Mouse (Mus musculus) layer of hippocampus, adult 9-11 months (tissue): ENCODE measurements around the gene Vmp1.

ENCODE experiments used
- DNase-seq: peaks from one replicate; pipeline ENCODE4 v3.0.0; 2022

Gene Vmp1

DNA sequence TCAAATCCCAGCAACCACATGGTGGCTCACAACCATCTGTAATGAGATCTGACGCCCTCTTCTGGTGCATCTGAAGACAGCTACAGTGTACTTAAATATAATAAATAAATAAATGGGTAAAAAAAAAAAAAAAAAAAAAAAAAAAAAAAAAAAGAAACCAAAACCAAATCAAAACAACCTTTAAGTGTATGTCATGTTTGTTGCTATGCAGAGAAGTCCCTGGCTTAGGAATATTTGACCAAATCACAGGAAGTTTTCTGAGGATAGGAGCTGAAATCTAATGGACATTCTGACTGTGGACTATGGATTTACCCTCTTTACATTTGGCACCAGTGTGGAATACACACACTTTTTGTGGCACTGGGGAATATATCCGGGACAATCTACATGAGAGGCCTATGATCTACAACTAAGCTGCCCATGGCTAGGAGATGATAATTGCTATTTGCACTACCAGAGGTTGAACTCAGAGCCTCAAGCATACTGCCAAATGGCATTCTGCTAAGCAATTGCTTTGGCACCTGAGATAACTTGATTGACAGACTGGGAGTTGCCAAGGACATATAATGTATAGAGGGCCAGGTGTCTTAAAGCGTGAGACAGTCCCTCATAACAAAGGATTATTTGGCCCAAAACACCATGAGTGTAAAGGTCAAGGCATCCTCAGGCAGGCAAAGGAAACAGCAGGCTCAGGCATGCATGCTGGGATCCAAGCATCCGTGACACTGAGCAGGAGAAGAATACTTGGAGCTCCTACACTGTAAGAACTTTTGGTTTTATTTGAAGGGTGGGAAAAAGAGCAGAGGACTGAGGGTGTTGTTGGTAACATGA, 84.0 kb downstream of the Vmp1 start:
- DNase-seq, result no peak

DNA sequence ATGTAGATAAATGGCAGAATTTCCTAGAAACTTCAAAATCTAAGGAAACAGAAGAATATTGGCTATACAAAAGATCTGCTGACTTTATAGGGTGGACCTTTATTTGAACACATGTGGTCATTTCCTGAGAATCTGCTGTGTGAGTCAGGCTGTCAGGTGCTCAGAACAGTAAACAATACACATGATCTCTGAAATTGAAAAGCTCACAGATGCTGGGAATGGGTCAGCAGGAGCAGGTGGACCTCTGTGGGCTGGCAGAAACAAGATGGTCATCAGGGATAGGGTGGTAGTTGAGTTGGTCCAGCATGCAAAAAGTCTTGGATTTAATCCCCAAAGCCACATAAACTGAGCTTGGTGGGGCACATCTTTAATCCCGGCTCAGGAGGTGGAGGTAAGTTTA, 85.1 kb downstream of the Vmp1 start:
- DNase-seq, result no peak

DNA sequence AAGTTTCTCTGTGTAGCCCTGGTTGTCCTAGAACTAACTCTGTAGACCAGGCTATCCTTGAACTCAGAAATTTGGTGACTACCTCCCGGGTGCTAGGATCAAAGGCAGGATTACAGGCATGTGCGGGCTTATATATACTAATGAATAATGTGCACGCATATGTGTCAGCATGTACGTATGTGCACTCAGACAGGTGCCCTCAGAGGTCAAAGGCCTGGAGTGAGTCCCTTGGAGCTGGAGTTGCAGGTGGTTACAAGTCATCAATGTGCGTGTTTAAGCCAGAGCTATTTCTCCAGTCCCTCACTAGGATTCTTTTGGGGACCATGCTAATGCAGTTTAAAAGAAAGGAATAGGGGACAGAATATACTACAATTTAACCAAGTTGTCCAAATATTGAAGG, 85.5 kb downstream of the Vmp1 start:
- DNase-seq, result no peak

DNA sequence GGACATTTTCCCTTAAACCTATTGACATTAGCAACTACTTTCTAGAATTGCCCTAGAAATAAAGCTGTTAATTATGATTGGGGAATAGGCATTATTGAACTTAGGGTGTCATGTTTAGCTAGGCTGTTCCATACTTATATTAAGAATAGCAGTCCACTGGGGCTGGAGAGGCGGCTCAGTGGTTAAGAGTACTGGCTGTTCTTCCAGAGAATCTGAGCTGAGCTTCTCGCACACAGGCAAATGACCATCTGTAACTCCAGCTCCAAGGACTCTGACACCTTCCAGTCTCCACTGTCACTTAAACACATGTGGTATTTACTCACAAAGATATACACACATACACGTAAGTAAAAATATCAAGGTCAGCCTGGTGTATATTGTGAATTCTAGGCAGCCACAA, 86.7 kb downstream of the Vmp1 start:
- DNase-seq, result no peak

DNA sequence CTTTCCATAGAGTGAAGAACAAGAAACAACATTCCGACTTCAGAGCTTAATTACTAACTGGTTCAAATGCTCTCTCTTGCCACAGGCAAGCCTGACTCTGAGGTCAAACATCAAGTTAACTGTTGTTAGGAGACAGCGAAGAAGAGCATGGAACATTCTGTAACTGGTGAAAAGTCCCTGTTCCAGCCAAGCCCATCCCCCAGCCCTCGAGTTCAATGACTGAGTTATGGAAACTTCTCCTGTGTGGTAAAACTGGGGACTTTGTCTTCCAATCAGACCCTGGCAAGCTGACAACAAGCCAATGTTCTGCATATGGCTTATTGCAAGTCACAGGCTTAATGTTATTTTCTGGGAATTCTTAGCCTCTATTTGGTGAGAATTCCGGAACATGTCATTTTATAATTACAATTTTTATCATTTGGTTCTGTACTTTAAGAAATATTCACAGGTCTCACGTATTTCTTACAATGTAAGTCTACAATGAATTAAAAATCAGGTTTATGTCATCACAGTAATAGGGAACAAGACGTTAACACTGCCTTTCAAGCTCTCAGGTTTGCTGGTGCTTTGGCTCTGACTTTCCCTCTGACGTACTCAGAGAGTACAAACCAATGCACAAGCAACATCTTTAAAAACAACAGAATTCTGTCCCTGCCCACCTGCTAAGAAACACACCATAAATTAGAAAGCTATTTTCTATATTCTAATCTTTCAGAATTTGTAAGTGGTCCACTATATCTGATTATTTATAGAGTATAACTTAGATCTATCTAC, 87.3 kb downstream of the Vmp1 start:
- DNase-seq, result peak; percentile 50

DNA sequence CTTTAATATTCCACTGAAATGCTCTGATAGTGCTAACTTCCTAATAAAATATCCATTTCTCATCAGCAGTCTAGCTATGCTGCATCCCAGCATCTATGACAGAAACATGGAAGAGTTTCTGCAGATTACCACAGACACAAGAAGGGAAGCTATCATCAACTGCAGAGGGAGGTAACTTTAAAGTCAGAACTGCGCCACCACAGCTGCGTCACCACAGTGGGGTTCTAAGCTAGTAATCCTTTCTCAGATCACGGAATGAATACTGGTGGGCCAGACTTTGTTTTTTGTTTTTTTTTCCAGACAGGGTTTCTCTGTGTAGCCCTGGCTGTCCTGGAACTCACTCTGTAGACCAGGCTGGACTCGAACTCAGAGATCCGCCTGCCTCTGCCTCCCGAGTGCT, 88.3 kb downstream of the Vmp1 start:
- no peak for DNase-seq

DNA sequence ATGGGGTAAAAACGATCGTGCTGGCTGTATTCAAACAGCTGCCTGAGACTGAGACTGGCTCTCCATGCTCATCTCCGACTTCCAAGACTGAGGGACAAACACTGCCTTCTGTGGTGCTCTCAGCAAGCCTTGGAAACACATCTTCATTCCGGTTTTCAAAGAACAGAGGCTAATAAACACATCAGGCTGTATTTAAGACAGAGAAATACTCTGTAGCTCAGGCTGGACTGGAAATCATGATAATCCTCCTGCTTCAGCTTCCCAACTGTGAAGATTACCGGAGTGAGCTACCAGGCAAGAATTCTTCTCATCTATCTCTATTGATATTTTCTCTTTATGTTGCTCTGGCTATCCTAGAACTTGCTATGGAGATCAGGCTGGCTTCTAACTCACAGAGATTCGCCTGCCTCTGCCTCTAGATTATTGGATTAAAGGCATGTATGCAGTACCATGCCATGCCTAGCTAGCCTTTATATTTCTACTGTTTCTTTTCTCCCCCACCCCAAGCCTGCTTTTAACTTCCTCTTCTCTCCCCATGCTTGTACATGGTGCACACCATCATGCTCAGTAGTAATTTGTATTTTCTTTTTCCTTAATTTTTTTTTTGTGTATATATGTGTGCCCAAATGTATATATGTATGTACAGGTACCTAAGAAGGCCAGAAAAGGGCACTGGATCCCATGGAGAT, 89.3 kb downstream of the Vmp1 start:
- DNase-seq, result no peak

DNA sequence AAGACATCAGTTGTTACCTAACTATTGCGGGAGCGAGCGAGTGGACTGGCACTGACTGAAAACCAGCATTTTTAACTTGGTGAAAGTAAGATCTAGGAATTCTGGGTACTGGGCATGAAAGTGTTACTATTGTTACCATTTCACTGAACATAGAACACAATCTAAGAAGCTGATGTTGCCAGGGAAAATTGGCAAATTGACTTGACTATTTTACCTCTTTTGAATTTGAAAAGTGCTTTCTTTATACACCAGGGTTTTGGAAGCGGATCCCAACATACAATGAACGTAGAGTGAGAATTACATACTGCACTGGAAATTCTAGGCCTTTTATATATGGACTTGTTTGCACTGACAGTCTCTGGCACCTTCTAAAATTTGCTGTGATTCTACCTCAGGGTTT, 90.2 kb downstream of the Vmp1 start:
- no peak for DNase-seq

DNA sequence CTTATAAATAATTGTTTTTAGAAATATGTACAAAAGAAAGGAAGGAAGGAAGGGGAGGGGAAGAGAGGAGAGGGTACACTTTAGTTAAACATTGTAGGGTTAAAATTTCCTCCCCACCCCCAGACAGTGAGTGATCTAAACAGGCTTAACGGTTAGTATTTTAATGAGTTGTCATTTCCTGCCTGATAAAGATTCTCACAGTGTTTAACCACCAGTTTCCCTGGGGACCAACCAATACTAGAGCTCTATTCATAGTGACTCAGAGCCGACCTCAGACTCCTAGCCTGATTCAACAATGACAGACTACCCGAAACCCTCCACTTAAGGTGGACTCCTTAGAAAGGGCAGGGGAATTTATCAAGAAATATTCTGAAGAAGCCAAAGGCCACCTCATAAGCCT, 90.6 kb downstream of the Vmp1 start:
- no peak for DNase-seq

DNA sequence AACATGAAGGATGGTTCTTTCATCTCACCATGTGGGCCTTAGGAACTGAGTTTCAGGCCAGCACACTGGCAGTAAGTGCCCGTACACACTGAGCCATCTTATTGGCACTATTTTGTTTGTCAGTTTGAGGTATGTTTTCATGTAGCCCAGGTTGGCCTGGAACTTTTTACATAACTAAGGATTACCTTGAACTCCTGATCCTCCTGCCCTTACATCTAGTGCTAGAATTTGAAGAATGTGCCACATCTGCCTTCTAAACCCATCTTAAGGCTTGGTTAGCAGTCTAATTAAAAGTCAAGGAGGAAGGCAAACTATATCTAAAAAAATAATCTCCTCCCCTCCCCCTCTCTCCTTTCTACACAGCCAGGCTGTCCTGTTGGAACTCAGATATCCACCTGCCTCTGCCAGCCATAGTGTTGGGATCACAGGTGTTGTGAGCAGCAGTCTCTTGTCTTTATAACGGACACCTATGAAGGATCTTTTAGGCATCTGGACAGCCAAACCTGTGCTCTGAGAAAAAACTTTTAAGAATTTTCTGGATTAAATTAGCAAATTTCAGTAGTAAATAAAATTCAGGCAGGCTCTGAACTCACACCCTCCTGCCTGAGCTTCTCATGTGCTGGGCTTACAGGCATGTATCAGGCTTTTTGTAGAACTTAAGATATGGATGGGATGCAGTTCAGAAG, 91.6 kb downstream of the Vmp1 start:
- DNase-seq, result no peak

DNA sequence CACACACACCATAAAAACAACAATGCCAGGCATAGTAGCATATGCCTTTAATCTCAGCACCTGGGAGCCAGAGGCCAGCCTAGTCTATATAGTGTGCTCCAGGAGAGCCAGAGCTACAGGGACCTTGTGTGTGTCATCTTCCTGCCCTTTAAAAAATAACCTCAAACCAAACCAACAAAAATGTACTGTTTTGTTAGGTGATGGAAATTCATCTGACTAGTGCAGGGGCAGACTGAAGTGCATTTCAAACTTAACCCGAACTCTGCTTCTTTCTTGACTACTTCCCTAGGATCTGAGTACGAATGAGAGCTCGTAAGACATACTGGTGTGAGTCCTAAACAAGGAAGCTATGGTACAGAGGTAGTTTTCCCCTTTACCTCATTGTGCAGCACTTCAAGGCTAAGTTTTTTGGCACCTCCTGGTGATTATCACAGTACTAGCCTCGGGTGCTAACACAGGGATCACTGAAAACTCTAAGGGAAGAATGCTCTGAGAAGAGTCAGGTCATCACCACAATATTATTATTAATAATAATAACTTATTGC, 92.3 kb downstream of the Vmp1 start:
- no peak for DNase-seq

DNA sequence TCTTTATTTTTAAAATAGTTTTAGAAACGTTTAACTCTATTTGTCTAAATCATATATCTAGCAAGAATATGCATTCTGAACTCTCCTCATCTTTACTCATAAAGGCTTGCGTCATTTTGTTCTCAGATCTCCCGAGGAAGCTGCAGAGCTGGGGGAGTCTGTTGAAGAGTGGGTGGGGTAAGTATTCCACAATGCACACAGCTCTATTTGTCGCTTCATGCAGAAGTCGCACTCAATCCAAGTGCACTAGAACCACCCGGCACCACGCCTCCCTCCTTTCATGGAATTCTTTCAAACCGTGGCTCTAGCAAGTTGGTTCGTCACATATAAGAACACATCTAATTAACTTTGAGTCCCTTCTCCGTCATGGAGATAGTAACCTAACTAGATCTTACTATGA, 93.1 kb downstream of the Vmp1 start:
- no peak for DNase-seq

DNA sequence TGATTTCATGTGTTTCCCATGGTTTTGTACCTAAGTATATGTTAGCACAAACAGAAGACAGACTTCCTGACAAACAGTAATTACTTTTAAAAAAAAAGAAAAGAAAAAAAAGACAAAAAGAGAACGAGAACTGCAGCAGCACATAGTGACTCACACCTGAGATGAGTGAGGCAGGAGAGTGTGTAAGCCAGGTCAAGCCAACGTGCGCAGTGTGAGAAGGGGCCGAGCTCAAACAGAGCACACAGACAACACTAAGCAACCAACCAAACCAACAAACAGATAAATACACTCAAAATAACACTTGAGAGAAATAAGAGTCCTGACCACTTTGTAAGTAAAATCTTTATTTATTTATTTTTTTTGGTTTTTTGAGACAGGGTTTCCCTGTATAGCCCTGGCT, 93.6 kb downstream of the Vmp1 start:
- no peak for DNase-seq

DNA sequence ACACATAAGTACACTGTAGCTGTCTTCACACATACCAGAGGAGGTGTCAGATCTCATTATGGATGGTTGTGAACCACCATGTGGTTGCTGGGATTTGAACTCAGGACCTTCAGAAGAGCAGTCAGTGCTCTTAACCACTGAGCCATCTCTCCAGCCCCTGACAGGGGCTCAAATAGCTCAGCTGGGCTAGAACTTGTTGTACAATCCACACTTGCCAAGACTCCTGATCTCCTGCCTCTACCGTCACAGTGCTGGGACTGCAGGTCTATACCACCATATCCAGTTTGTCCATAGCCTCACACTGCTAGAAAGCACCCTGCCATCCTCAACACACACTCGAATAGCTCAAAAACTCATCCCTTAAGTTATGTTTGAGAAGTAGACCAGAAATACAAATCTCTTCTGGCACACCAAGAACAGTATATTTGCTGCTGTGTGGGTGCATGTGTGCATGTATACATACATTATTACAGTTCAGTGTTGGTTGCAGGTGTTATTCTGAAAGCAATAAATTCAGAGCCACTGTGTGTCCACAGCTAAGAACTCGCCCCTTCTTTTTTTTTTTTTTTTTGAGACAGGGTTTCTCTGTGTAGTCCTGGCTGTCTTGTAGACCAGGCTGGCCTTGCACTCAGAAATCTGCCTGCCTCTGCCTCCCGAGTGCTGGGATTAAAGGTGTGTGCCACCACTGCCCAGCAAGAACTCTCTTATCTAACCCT, 94.9 kb downstream of the Vmp1 start:
- DNase-seq, result no peak

DNA sequence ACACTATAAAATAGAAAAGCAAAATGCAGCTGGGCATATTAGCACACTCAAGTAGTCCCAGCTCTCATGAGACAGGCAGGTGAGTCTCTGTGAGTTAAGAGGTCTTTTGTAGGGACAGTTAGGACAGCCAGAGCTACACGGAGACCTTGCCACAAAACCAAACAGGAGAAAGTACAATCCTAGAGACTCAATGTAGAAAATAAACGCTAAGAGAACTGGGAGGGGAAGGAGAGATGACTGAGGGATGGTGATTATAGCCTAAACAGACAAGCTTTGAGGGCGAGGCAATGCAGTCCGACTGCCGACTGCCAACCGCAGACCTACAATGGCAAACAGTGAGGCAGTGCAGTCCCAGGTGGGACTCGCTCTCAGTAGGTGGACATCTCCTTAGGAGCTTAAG, 95.8 kb downstream of the Vmp1 start:
- DNase-seq, result no peak

DNA sequence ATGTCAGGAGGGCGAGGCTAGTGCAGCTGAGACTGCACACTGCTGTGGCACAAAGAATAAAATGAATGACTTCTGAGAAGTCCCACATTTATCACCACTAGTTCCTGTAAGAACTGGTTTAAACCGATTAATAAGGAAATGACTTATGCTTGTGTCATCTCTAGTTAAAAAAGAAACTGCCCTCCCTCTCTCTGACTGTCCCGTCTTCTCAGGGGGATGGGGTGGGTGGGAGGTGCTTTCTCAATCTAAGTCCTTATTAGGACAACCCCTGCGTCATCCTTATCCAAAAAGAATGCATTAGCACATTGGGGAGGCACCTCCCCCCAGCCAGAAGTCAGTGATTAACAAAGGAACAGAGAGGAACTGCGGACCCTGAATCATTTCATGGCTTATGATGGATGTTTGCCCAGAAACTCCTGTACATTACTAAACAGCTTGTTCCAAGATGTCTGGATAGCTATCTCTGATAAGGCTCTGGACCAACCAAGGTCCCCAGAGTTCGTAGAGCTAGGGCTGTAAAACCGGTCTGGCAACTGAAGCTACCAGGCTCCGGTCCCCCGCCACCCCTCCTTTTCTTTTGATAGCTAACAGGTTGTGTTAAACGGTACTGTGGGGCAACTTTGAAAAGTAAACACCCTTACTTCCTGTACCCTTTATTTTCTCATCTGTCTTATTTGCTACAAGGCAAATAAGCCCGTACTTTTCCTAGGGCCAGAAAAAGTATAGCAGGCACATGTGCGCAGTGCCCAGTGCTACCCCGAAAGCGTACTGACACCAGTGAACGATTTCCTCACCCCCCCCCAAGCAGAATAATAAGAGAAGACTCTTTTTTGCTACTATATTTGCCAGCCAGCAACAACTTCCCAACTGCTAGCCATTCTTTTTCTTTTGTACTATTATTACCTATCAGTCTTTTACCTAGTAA, 96.5 kb downstream of the Vmp1 start:
- DNase-seq, result no peak

DNA sequence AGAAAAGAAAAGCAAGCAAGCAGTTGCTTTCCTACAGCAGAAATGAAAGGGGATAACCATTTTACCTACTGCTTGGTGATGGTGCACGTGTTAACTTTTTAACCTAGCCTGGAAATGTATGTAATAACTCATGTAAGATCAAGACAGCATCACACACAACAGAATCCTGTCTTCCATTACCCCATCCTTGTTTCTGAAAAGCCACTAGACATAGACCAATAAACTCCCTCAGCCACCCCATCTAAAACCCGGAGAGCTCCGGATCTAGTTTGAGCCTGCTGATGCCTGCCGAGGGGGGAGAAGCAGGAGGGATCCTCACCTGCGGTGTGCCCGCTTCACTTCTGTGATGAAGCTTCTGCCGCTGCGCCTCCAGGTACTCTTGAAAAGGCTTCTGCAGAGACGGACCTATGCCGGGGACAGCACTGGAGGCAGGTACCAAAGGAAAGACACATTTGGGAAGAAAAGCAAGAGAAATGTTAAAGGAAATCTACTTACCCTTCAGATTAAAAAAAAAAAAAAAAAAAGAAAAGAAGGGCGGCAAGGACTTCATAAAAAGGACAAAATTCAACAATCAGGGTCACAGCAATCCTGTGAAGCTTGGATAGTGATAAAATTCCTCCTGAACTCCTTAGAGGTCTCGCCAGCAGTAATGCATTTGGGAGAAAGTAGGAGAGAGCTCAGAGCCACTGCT, 97.3 kb downstream of the Vmp1 start:
- no peak for DNase-seq

DNA sequence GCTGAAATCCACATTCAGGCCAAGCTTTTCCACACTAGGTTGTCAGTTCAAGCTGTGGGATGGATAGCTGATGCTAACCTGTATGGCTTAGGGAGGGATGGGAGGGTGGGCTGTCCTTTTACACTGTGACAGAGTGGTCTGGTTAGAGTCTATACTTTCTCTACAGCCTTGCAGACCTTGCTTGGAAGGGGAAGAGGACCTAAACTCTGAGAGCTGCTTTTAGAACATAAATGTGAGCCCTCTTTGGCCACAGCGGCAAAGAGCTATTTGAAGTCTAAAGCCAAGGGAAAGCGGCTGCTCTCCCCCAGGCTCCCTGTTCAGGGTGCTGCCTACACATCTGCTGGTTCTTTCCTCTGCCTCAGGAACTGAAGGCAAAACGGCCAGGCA, 98.0 kb downstream of the Vmp1 start:
- DNase-seq, result no peak

DNA sequence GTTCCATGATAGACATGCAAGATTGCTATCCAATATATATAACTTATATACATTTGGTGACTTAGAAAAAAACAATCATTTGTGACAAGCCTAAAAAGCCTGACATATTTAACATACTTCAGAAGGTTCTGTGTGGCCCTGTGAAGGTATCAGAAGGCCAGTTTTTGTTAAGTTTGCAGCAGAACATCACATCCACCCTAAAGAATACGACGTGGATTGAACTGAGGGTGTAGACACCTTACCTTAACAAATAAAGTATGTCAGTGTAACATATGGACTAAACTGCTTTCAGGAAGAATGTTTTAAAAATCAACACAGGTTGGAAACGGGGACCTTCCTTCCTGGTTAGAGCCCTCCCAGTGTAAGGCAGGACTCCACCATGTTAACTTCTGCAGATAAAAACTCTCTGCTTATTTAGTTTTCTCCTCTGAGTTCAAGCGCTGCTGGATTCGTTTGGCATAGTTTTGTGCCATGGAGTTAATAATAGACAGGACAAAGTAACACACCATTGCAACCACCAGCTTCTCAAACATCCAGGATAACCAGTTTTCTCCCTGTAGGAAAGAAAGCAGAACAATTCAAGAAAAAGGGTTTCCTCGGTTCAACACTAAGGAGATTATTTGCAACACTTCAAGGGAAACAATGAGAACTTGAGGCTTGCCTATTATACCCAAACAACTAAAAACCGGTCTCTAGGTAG, 98.6 kb downstream of the Vmp1 start:
- DNase-seq, result no peak
